Mouse (Mus musculus) cerebellum, postnatal 4 days (tissue): ENCODE data around the gene Prrc2a.

ENCODE experiments used
- DNase-seq, 2 experiments: peaks; one replicate each; pipeline ENCODE4 v3.0.0; 2022; ENCODE audit warnings: low spot score in 2 of 2, mixed read lengths in 1 of 2

Prrc2a gene

DNA sequence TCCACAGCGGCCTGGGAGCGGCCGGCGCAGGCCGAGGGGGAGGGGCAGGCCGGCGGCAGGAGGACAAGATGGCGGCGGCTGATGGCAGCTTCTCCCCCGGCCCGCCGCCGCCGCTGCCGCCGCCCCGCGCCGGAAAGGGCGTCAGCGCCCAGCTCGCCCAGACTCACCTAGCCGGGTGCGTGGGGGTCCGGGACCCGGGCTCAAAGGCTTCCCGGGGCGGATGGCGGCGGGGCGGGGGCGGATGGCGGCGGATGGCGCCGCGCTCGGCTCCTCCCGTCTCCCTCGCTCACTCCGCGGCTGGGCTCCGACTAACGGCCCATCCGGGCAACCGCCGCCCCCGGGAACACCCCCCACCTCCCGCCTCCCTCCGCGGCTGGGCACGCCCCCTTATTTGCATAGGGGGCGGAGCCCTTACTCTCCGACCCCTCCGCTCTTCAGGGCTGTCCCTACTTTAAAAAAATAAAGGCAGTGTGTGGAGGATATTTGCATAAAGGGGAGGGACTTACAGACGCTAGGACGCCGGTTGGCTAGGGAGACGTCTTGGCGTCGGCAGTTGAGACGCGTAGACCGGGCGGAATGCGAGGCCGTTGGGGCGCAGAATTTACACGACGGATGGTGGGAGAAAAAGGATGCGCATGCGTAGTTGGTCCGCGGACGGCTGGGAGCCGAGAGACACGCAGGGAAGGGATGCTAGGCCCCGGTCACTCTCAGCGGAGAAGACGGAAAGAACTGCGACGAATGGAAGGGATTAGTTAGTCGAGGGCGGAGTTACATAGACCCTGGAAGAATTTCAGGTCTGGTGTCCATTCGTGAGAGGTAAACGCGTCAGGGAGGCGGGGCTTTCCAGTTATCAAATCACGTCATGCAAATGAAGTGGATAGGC lies at the start of gene Prrc2a:
Gene Prrc2a, minus strand, starts transcription at position 330 of the 883 bp plus-strand sequence.
- peak; percentile 95 to 98 for DNase-seq

DNA sequence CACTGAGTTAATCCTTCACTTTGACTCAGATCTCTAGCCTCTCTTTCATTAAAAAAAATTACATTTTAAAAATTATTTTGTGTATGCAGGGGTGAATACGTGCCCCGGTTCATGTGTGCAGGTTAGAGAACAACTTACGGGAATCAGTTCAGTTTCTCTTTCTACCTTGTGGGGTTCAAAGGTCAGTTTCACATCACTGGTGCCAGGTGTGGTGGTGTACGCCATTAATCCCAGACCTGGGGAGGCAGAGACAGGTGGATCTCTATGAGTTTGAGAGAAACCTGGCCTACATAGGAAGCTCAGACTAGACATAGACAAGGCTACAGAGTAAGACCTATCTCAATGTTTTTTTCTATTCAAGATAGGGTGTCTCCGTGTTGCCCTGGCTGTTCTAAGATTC lies 48.4 kb upstream of the Prrc2a start:
- no peak for DNase-seq

DNA sequence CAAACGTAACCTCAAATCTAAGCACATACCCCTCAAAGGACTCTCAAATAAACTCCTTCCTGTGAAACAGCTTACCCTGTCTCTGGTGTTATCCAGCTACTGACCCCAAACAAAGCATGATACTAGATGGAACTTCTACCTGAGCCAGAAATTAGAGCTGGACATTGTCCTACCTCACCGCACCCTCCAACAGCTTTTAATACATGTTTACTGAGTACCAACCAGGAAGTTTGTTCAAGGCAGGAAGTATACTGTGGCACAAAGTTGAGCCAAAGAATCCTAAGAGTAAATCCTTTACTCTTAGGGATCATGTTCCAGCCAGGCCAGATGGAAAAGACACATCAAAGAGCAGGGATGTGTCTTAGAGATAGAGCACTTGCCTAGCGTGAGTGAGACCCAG lies 45.9 kb upstream of the Prrc2a start:
- no peak for DNase-seq

DNA sequence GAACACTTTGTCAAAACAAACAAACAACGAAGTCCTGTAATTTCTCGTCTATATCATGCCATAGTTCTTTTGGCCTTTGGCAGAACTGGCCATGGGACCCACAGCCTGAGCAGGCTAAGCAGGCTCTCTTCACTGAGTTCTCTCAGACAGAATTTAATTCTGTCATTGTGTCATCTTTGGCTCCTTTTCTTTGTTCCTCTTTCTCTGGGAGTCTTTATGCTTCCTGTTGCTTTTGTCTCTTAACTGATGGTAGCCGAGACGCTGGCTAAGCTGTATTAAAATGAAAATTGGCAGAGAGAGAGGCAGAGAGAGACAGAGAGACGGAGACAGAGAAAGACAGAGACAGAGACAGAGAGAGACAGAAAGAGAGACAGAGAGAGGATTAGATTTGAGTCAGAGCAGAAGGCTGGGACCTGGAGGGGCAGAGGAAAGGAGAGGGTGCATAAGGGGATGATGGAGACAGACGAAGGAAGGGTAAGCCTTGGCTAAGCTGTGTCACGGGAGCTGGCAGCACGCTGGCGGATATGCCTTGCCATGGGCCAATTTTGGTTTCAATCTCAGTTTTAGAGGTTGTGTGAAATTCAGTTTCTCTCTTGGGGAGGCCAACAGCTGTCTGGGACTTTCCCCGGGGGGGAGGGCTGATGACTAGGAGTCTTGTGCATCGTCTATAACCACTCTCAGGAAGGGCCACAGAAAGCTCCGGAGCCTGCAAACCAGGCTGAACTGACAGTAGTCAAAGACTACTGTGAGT lies 45.3 kb upstream of the Prrc2a start:
- DNase-seq, result no peak

DNA sequence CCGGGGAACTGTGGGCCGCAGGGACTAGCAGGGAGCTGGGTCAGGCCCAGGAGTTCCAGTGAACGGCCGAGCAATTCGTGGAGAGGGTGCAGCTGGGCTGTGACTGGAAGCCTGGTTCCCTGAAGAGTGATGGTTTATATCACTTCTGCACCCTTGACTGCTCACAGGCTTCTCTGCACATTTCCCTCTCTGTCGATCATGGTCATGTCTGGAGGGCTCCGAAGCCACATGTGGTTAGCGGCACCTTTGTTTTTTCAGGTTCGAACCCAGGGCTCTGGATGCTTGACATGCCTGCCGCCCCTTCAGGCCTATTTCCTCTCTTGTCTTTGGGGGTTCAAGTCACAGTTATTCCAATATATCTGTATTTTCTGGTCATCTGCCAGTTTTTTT lies 40.7 kb upstream of the Prrc2a start:
- DNase-seq, result no peak

DNA sequence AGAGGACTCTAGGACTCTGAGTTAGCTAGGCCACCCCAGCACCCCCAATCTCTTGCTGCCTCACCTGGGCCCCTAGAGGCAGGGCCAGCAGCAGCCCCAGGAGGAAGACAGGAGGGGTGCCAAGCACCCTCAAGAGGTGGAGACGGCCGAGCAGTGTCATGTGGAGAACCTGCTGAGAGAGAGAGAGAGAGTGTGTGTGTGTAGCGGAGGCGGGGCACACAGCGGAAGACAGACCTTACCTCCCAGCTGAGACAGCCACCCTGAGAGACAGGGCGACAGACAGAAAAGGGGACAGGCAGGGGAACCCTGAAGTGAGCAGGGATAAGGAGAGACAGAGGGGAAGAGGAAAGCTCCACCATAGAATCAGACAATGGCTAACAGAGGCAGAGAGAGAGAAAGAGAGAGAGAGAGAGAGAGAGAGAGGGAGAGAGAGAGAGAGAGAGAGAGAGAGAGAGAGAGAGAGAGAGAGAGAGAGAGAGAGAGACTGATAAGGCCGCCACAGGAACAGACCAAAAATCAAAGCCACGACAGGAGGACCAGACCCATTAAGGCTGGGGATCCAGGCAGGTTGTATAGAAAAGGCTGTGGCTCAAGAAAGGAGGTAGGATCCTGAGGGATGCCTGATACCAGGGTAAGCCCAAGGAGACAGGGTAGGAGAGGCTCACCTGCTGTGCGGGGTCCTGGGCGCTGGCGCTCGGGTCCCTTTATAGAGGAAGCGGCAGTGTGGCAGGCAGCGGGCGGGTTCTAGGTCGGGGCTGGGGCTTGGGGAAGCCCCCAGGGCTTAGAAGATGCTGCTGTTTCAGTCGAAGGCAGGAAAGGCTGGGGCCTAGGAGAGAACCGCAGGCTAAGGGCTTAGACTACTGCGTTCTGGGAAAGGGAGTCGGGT lies 40.0 kb upstream of the Prrc2a start, which contains the start of gene Lta:
Gene Lta, minus strand, starts transcription at position 858 of the 886 bp plus-strand sequence.
- DNase-seq, result no peak

DNA sequence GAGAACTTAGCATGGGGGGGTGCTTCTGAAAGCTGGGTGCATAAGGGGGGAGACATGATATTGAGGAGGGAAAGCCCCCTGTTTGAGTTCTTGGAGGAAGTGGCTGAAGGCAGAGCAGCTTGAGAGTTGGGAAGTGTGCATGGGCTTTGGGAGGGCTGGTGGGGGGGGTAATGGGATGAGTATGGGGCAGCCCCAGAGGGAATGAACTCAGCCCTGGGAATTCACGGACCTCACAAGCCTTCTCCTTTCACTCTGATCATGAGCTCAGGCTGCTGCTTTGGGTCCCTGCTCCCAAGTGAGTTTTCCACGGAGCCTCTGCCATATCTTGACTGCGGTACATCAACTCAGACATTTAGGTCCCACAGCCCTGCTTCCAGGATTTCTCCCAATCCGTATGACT lies 37.7 kb upstream of the Prrc2a start:
- DNase-seq, result no peak

DNA sequence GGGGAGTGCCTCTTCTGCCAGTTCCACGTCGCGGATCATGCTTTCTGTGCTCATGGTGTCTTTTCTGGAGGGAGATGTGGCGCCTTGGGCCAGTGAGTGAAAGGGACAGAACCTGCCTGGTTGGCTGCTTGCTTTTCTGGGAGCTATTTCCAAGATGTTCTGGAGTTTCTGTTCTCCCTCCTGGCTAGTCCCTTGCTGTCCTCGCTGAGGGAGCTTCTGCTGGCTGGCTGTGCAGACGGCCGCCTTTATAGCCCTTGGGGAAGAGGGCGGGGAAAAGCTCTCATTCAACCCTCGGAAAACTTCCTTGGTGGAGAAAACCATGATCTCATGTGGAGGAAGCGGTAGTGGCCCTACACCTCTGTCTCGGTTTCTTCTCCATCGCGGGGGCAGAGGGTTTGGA lies 37.1 kb upstream of the Prrc2a start, which contains the start of gene Tnf:
Gene Tnf, minus strand, starts transcription at position 221 of the 400 bp plus-strand sequence.
- no peak for DNase-seq

DNA sequence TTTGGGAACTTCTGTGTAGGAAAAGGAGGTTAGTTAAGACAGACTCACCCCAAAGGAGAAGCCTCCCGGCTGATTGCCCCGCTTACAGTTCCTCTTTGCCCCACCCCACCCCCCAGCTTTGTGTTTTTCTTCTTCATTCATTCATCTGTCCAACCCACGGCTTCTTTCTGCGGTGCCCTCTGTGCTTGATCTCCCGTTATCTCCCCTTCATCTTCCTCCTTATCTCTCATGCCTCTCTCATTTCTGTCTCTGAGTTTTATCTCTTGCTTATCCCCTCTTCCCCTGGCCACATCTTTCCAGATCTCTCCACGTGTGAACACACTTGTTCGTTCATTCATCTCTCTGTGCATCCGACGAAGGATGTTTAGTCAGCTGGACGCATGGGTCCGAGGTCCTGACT lies 36.4 kb upstream of the Prrc2a start:
- DNase-seq, result no peak

DNA sequence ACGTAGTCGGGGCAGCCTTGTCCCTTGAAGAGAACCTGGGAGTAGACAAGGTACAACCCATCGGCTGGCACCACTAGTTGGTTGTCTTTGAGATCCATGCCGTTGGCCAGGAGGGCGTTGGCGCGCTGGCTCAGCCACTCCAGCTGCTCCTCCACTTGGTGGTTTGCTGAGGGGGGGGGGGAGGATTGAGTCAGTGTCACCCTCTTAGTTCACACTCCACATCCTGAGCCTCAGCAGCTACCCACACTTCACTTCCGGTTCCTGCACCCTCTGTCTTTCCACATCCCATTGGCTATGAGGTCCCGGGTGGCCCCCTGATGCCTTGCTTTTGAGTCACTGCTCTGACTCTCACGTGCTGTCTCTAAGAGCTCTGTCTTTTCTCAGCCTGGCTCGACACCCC lies 35.7 kb upstream of the Prrc2a start:
- no peak for DNase-seq

DNA sequence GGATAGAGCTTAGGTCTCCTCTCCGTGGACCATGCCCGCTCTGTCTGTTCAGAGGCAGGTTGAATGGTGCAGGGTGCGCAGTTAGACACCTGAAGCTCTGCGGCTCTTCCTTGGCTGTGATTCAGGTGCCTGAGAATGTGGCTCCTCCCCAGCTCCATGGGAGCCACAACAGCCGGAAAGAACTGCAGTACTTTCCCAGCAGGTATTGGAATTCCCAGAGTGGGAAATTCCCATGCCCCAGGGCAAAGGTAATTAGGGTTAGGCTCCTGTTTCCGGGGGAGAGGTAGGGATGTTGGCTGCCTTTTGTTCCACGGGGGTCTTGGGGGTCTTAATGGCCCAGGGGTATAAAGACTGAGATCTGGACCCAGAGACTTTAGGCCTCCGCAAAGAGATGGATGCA lies 34.2 kb upstream of the Prrc2a start:
- DNase-seq, result no peak

DNA sequence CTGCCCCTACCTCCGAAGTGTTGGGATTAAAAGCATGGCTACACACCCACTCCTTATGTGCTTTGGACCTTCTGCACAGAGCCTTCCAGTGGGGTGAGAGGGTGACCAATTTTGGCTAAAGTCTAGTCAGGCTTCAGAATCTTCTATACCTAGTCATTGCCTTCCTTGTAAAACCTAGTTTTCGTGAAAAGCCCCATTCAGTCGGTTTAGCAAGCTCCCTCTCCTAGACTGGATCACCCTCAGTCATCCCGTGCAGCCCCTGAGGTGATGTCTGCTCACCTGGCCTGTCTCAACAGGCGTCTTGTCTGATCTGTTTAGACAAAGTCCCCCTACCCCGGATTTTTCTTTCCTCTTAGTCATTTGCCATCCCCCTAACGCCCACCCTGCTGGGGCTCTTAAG lies 33.3 kb upstream of the Prrc2a start:
- DNase-seq, result no peak

DNA sequence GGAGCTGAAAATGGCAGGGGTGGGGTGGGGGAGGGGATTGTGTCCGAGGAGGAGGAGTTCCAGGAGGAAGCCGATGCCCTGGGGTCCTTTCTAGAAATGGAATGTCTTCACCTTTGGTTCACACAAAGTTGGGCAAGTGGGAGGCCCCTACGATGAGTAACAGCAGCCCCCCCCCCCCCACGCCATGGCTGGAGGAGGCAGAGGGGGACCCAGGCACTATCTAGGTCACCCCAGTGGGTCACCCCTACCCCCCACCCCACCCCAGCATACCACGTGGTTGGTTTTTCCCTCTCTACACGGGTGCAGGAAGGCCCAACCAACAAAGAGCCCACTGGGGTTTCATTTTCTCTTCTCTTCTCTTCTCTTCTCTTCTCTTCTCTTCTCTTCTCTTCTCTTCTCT lies 32.4 kb upstream of the Prrc2a start:
- no peak for DNase-seq

DNA sequence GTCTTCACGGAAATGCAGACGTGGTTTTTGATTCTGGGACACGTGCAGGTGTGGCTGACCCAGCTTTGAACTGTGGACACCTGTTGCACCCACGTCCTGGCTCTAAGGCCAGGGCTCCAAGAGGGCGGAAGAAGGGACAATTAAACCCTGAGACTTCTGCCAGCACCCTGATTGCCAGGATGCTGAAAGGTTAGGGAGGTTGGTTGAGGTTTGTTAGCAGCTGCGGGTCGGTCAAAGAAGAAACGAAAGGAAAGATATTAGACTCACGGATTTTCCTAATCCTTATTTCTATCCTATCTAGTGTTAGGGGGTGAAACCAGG lies 31.6 kb upstream of the Prrc2a start:
- DNase-seq, result no peak

DNA sequence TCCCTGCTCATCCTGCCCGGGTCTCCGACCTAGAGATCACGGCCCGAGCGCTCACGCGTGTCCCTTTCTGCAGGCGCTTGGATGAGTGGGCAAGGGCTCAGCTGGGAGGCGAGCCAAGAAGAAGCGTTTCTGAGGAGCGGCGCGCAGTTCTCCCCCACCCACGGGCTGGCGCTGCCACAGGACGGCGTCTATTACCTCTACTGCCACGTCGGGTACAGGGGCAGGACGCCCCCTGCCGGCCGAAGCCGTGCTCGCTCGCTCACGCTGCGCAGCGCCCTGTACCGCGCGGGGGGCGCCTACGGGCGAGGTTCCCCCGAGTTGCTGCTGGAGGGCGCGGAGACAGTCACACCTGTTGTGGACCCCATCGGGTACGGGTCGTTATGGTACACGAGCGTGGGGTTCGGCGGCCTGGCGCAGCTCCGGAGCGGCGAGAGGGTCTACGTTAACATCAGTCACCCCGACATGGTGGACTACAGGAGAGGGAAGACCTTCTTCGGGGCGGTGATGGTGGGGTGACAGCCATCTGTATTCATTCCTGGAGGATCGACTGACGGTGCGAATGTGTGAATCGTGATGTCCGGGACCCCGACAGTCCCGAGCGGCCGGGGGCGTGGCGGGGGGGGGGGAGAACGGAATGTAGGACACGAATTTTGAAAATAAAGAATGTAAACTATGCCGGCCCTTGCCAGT lies 31.1 kb upstream of the Prrc2a start:
- DNase-seq, result peak; percentile 61 to 77

DNA sequence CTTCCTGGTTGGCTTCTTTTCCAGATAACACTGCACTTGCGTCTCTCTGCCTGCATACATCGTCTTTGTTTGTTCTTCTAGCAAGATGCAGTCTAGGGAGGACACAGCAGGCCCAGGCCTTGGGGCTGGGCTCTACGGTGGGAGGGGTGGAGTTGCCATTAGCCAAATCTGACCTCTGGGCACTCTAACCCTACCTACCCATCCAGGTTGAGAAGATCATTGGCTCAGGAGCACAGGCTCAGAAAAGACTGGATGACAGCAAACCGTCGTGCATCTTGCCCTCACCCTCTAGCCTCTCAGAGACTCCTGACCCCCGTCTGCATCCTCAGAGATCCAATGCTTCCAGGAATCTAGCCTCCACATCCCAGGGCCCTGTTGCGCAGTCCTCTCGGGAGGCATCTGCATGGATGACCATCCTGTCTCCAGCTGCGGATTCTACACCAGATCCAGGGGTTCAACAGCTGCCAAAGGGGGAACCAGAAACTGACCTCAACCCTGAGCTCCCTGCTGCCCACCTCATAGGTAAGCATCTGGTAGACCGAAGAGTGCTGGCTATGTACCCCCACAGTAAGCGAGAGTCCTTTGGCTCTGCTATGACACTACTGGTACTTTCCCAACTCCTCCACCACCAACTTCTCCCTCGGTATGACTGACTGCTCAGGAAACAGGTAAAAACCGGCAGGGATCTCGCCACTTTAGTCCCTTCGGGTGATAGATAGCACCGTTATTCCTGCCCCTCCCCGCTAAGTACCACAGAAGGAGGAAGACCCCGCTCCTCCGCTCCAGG lies 30.3 kb upstream of the Prrc2a start:
- DNase-seq, result no peak

DNA sequence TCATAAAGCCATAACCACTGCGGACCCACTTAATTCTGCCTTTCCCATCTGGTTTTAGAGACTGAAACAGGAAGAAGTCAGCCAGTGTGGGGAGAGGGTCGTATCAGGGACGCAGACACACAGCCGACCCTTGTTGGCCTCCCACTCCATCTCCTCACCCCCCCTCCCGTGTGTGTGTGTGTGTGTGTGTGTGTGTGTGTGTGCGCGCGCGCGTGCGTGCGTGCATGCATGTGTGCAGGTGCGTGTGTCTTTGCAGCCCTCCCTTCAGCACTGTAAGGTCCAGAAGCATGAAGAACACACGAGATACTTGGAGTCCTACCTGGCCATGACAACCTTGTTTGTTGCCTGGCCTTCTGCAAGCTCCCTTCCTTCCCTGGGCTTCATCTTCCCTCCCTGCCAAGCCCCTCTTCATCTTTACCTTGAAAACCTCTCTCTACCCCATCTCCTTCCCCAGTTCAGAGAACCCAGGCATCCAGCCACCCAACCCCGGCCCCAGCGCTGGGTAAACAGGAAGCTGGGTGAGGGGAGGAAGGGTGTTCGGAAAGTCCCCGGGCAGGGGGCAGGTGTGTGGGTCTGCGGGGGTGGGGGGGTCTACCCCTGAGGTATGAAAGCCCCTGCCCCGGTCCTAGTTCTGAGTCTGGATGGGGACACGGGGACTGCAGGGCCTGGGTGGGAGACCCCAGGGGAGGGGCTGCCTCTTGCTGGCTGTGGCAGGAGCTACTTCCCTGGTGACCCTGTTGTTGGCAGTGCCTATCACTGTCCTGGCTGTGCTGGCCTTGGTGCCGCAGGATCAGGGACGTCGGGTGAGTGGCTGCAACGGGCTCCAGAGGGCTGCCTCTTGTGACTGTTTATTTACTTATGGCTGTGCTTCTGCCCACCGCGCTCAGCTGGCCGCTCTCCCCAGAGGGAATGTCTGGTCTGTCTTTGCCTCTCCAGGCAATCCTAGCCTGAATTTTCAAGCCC lies 29.5 kb upstream of the Prrc2a start, which contains the start of gene Ltb:
Gene Ltb, plus strand, starts transcription at position 559 of the 963 bp plus-strand sequence.
- DNase-seq, result no peak

DNA sequence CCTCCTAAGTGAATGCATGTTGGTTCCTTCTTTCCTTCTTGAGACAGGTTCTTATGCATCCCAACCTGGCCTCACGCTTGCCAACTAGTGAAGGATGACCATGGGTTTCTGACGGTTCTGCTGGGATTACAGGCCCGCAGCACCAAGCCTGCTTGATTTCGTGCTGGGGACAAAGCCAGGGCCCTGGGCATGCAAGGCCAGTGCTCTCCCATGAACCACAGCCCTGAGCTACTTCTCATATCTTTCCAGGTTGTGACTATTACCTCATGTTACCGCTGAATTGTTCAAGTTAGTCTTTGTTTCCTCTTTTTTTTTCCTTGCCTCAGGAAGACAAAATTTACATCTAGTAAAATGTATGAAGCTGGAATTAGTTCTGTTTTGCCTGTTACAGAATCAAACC lies 28.2 kb upstream of the Prrc2a start:
- no peak for DNase-seq

DNA sequence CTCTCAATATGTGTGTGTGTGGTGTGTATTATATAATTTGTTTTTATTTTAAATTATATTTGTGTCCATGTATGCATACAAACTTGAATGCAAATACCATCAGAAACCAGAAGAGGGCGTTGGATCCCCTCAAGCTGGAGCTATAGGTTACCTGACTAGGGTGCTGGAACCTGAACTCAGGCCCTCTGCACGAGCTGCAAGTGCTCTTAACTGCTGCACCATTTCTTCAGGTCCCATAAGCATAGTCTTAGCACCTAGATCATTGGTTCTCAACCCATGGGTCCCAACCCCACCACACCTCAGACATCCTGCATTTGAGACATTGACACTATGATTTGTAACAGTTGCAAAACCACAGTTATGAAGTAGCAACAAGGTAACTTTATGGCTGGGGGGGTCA lies 27.0 kb upstream of the Prrc2a start:
- DNase-seq, result no peak
